Mouse (Mus musculus) heart, adult 2 months (tissue): ENCODE measurements around the gene Zfp780b. TPM values are rescaled to one million over a fixed set of nuclear protein-coding genes. Genes with fewer than 3 reads are reported as not detected.
A peak's percentile ranks its signal among the peaks of the same experiment; 100 is the strongest.
"Not testable (repeated sequence)": the region's sequence is repeated elsewhere in the genome, so short reads cannot be mapped to it uniquely, and the experiment has no call there.

Experiments
- DNase-seq, 2 experiments: peaks; one replicate each; pipeline ENCODE4 v3.0.0; 2021
- H3K27ac ChIP-seq: fragments of 200-600 bp; 2 replicates; pipeline ENCODE4 v1.8.1; 2022
- H3K27me3 ChIP-seq: fragments of 200-500 bp; 2 replicates; pipeline ENCODE4 v1.6.1; 2012; ENCODE audit warnings: mild to moderate bottlenecking, low read length, inconsistent platforms, mixed read lengths; ENCODE audit not compliant: control insufficient read depth, insufficient read depth
- H3K36me3 ChIP-seq: fragments of 200-500 bp; 2 replicates; pipeline ENCODE4 v1.6.1; 2012; ENCODE audit warnings: low read length, inconsistent platforms; ENCODE audit not compliant: control insufficient read depth, insufficient read depth
- H3K4me1 ChIP-seq: fragments of 200-500 bp; 2 replicates; pipeline ENCODE4 v1.6.1; 2011; ENCODE audit warnings: low read length; ENCODE audit not compliant: control insufficient read depth, insufficient read depth
- H3K4me3 ChIP-seq: fragments of 200-600 bp; 2 replicates; pipeline ENCODE4 v1.8.1; 2022
- H3K79me2 ChIP-seq: fragments of 200-500 bp; replicated peaks from 2 replicates; pipeline ENCODE4 v1.6.1; 2012; ENCODE audit warnings: mild to moderate bottlenecking, inconsistent platforms, low read length, moderate library complexity, mixed read lengths; ENCODE audit not compliant: control insufficient read depth, insufficient read depth
- H3K9ac ChIP-seq: fragments of 200-500 bp; 2 replicates; pipeline ENCODE4 v1.6.1; 2012; ENCODE audit warnings: low read depth, mild to moderate bottlenecking, control low read depth, inconsistent platforms, low read length, mixed read lengths
- CTCF ChIP-seq: fragments of 200-600 bp; IDR thresholded peaks from 2 replicates; pipeline ENCODE4 v1.8.1; 2022; ENCODE audit warnings: antibody characterized with exemption, mild to moderate bottlenecking, moderate library complexity
- EP300 ChIP-seq: fragments of 200-500 bp; IDR thresholded peaks from 2 replicates; pipeline ENCODE4 v1.6.1; 2011; ENCODE audit warnings: low read depth, low read length, control low read depth; ENCODE audit not compliant: insufficient read depth
- POLR2A ChIP-seq: fragments of 200-500 bp; IDR thresholded peaks from 2 replicates; pipeline ENCODE4 v1.6.1; 2011; ENCODE audit warnings: mild to moderate bottlenecking, low read depth, low read length, control low read depth; ENCODE audit not compliant: insufficient read depth
- WGBS: fragments of 180-500 bp; shearing (Covaris S2); methylation state at CpG from one replicate; pipeline ENCODE4 v1.1.7; 2018; 5-methylcytosine and 5-hydroxymethylcytosine counted together
- intact Hi-C: fragments of 180-260 bp; cut with DNase I; formaldehyde crosslinking; loops from one replicate; pipeline ENCODE4 v1.15.1; 2025
- long read RNA-seq: library from polyadenylated mRNA; stranded (forward); transcript quantifications from one replicate; pipeline ENCODE4 v2.0.0, GENCODE M21; 2021
- polyA plus RNA-seq: library from polyadenylated mRNA; depleted of rRNA; stranded (reverse); fragments of >200 nt; gene quantifications from 2 replicates; pipeline ENCODE4 v1.2.3, GENCODE M21; 2012; rRNA removed
- total RNA-seq, 2 experiments: library from RNA; stranded (reverse); gene quantifications; 2 replicates each; pipeline ENCODE4 v1.2.3; 2021

Gene Zfp780b
- total RNA-seq (1 to 10 TPM; 8.0 to 8.6 TPM), polyA plus RNA-seq (1.5 and 3.1 TPM in 2 replicates)
- long read RNA-seq, partial matches to known transcripts = 1 of 8 reads
- long read RNA-seq, other reads (novel, unspliced or antisense) = 5 of 8 reads

- no peaks in the 10 kb centered on the region for H3K4me1 ChIP-seq
- intact Hi-C loops = loop anchor here (2.0 kb wide), 1 partner anchor 34 kb away; no protein-coding TSS in a partner anchor
- WGBS = under 1% methylated on average over 29 of the region's 29 CpGs
- peak within 1 kb of the TSS; percentile 76 for H3K9ac ChIP-seq
- H3K79me2 ChIP-seq = no peaks in the 10 kb centered on the region
- peak within 1 kb of the TSS; percentile 83 for H3K4me3 ChIP-seq
- H3K36me3 ChIP-seq = no peaks in the 10 kb centered on the region
- TF ChIP-seq CTCF = no peak
- 0 out of 2 replicates have a peak, but pooled peaks have one; percentile 40 for TF ChIP-seq EP300
- TF ChIP-seq POLR2A = peak; percentile 71
- H3K27me3 ChIP-seq = no peaks in the 10 kb centered on the region
- peak within 1 kb of the TSS; percentile 86 for H3K27ac ChIP-seq
- peak; percentile 81 to 86 for DNase-seq
These were observed at the start of gene Zfp780b for GRCm38 (mm10) chr7:27978683-27979528. Gene Zfp780b, minus strand, starts transcription at chr7:27979171.

GRCm38 (mm10) chr7:28014445-28014810, 35.5 kb upstream of the Zfp780b start:
- intact Hi-C loops = no loop called here
- Histone ChIP-seq H3K79me2 (0 out of 2 replicates have a peak, but pooled peaks cover 1% of the 10 kb centered on the region), H3K27ac (peak overlapping the region; percentile 76), H3K9ac (peak overlapping the region; percentile 65; the same call in 1 of the 2 replicates), H3K4me1 (no peaks in the 10 kb centered on the region), H3K4me3 (peak overlapping the region; percentile 88), H3K27me3 (no peaks in the 10 kb centered on the region), H3K36me3 (no peaks in the 10 kb centered on the region)
- 24% methylated on average over 7 of the region's 7 CpGs for WGBS
- no peak for DNase-seq
- no peak for TF ChIP-seq POLR2A

GRCm38 (mm10) chr7:28013549-28014444, 34.8 kb upstream of the Zfp780b start, which contains the start of gene Zfp850:
Gene Zfp850, minus strand, starts transcription at chr7:28014115.
- H3K4me3 ChIP-seq = peak within 1 kb of the TSS; percentile 88
- under 1% methylated on average over 47 of the region's 47 CpGs for WGBS

GRCm38 (mm10) chr7:28010271-28010670, 31.3 kb upstream of the Zfp780b start:
- Histone ChIP-seq H3K36me3 (no peaks in the 10 kb centered on the region), H3K27me3 (no peaks in the 10 kb centered on the region), H3K4me3 (no peak overlapping the region), H3K27ac (no peak overlapping the region), H3K79me2 (0 out of 2 replicates have a peak, but pooled peaks cover 1% of the 10 kb centered on the region), H3K4me1 (no peaks in the 10 kb centered on the region), H3K9ac (no peak overlapping the region)
- TF ChIP-seq POLR2A (no peak), CTCF (no peak), EP300 (no peak)
- WGBS = 95% methylated on average over 3 of the region's 3 CpGs
- no peak for DNase-seq
- intact Hi-C loops = no loop called here

More at GRCm38 (mm10) chr7:28013549-28014444, 34.8 kb upstream of the Zfp780b start, which contains the start of gene Zfp850:
- Histone ChIP-seq H3K79me2 (0 out of 2 replicates have a peak, but pooled peaks cover 1% of the 10 kb centered on the region), H3K36me3 (no peaks in the 10 kb centered on the region), H3K27ac (peak within 1 kb of the TSS; percentile 76), H3K9ac (peak within 1 kb of the TSS; percentile 65), H3K4me1 (no peaks in the 10 kb centered on the region), H3K27me3 (no peaks in the 10 kb centered on the region)
- peak; percentile 54 for TF ChIP-seq POLR2A
- no peak for TF ChIP-seq CTCF
- intact Hi-C loops = loop anchor here (2.0 kb wide), 1 partner anchor 35 kb away; the partner anchor contains the start of gene Zfp780b
- peak; percentile 83 to 86 for DNase-seq

GRCm38 (mm10) chr7:27982197-27982596, 3.2 kb upstream of the Zfp780b start:
- no peaks in the 10 kb centered on the region for H3K27me3 ChIP-seq
- no peak overlapping the region for H3K4me3 ChIP-seq
- H3K27ac ChIP-seq = no peak overlapping the region
- no peaks in the 10 kb centered on the region for H3K36me3 ChIP-seq
- WGBS = 79% methylated on average over 2 of the region's 2 CpGs
- H3K4me1 ChIP-seq = no peaks in the 10 kb centered on the region
- DNase-seq = no peak
- TF ChIP-seq EP300 (no peak), POLR2A (no peak), CTCF (no peak)
- no peak overlapping the region for H3K9ac ChIP-seq
- intact Hi-C loops = no loop called here
- no peaks in the 10 kb centered on the region for H3K79me2 ChIP-seq

- intact Hi-C loops, H3K27ac ChIP-seq, H3K79me2 ChIP-seq, H3K4me1 ChIP-seq, H3K9ac ChIP-seq, H3K27me3 ChIP-seq, DNase-seq, H3K36me3 ChIP-seq, H3K4me3 ChIP-seq: not testable (repeated sequence)
- WGBS = 93% methylated on average over 13 of the region's 13 CpGs
These were observed 29.5 kb downstream of the Zfp780b start for GRCm38 (mm10) chr7:27949451-27949850.
